In genomic region chr7:97598548-97598947, GRCm38 (mm10) we compare ENCODE assay signal across 20 mouse cellular contexts. TPM values are rescaled to one million over a fixed set of nuclear protein-coding genes. Genes with fewer than 3 reads are reported as not detected.
DNase-seq lines count a peak whose midpoint lies in the region; ATAC-seq and TF ChIP-seq lines count a peak whose summit lies in the region.
"Had no signal": no experiment of that assay in that cellular context is flagged by ENCODE, and none has a peak within 500 bp of the region (broad histone marks: within the 10 kb centered on the region; RNA-seq: fewer than 3 reads in every experiment).

No protein-coding gene starts in this region.

- WGBS in lung, adult 2 months = 58% methylated on average over 2 of the region's 2 CpGs

- H3K4me3 ChIP-seq in lung, adult 2 months (replicated peaks; ENCODE audit: extremely low read depth, low read depth, low read length) = no peak overlapping the region
- H3K4me3 ChIP-seq: embryonic facial prominence, embryonic 10.5 days; gastrocnemius, adult 2 months; heart, embryonic 13.5 days; limb, embryonic 15.5 days; liver, embryonic 15.5 days; midbrain, embryonic 12.5 days had no signal

- ATAC-seq in granulocyte monocyte progenitor cell, adult 5-6 weeks (replicated peaks; ENCODE audit: poor library complexity, severe bottlenecking) = peak; percentile 59
- ATAC-seq: Patski had no signal

- TF ChIP-seq CTCF in lung, adult 2 months (IDR thresholded peaks at IDR 0.05; ENCODE audit: insufficient read depth, low read length) = no peak

- H3K4me1 ChIP-seq in lung, adult 2 months (ENCODE audit: control insufficient read depth, insufficient read depth, low read length) = peaks cover 3% of the 10 kb centered on the region
- H3K4me1 ChIP-seq: embryonic facial prominence, embryonic 10.5 days; limb, embryonic 15.5 days; midbrain, embryonic 12.5 days had no signal

- peak; percentile 26 for DNase-seq in lung, postnatal 25 days (ENCODE audit: low spot score)
- no peak for DNase-seq in lung, adult 2 months
- peak; percentile 62 for DNase-seq in ES-CJ7 (ENCODE audit: low read depth, low spot score)
- peak; percentile 12 to 16 for DNase-seq in natural killer cell, adult 2 months (ENCODE audit: low spot score in 2 of 2)
- DNase-seq in right cerebral cortex, postnatal 4 days = no peak
- DNase-seq in heart, adult 8-10 months (ENCODE audit: low spot score) = no peak
- no peak for DNase-seq in adrenal gland, adult (ENCODE audit: inconsistent age in 2 of 2, low spot score in 1 of 2)
- DNase-seq: adrenal gland, adult 2 months; cerebellum, adult 2 months; cerebellum, postnatal 36 days; gastrocnemius, adult 2 months; kidney, adult 2 months; kidney, postnatal 14 days had no signal

- TF ChIP-seq POLR2A in lung, adult 2 months (IDR thresholded peaks at IDR 0.05; ENCODE audit: borderline replicate concordance, extremely low read depth, low read depth, low read length) = no peak

RNA-seq across cellular contexts. Expression of gene Rsf1, which starts 18.9 kb away (rescaled TPM):
- polyA plus RNA-seq in lung, adult 2 months (2012; rRNA removed) = 1.7 and 3.2 TPM in 2 replicates
- total RNA-seq in granulocyte monocyte progenitor cell, adult 5-6 weeks (2014; fragmentation: Nextera tagmentation) = 21.9 and 33.3 TPM in 2 replicates
- total RNA-seq in granulocyte monocyte progenitor cell, adult 5-6 weeks (2017) = 35.8 and 38.3 TPM in 2 replicates
- 10 to 100 TPM; 13.5 to 16.9 (median 15.0) TPM for total RNA-seq in heart, adult 8-10 months (2022)

RNA-seq across cellular contexts. Expression of gene Aamdc, which starts 19.3 kb away (rescaled TPM):
- 16.9 and 25.6 TPM in 2 replicates for polyA plus RNA-seq in lung, adult 2 months (2012; rRNA removed)
- total RNA-seq in granulocyte monocyte progenitor cell, adult 5-6 weeks (2014; fragmentation: Nextera tagmentation) = 15.4 and 36.3 TPM in 2 replicates
- 37.0 and 42.6 TPM in 2 replicates for total RNA-seq in granulocyte monocyte progenitor cell, adult 5-6 weeks (2017)
- 10 to 100 TPM; 60.2 to 71.0 (median 63.5) TPM for total RNA-seq in heart, adult 8-10 months (2022)

Comparison
In these comparisons a context has a peak if more than half of its experiments do, and no peak if none do; other contexts are left out.
1. DNase-seq: peak in lung, postnatal 25 days (single experiment), ES-CJ7 (single experiment) and natural killer cell, adult 2 months (2 of 2); none in lung, adult 2 months (single experiment), right cerebral cortex, postnatal 4 days (single experiment), heart, adult 8-10 months (single experiment) and adrenal gland, adult (0 of 2).